Mouse (Mus musculus): ENCODE results near the gene Olfr605.
"Not testable (repeated sequence)": the region's sequence is repeated elsewhere in the genome, so short reads cannot be mapped to it uniquely, and the experiment has no call there.

Gene Olfr605

DNA sequence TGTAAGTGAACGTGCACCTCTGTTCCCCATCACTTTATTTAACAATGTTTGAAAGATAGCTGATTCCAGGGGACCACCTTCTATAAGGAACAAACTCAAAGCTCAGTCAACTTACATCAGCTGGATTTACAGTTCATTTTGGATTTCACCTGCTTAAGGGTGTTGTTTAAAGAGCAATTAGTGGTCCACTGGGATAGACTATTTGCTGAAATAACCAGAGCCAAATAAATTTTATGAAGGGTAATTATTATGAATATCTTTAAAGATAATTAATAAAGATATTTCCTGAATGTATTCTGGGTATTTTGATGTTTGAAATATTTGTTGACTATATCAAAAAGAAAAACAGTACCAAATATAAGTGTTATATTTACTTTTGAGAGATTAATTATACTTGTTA is at the start of gene Olfr605:
Gene Olfr605, minus strand, starts transcription at position 101 of the 400 bp plus-strand sequence.
- in situ Hi-C loops (cut with MboI, MseI) = no loop called here

DNA sequence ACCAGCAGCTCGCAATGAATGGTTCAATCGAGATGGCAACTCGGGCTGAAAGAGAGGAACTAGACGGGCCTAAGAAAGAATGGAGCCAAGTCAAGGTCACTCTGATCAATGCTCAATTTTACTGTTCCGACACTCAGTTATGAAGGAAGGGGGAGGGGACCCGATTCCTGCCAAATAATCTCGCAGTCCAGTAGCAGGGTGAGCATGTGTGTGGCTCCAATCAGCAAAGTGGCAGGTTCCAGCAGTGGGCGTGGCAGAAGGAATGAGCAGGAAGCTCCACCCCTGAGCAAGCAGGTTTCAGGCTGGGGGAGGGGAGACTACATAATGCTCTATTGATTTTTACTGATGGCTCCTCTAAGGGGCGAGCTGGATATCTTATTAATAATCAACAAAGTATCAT is 31.9 kb upstream of the Olfr605 start:
- in situ Hi-C loops (cut with MboI, MseI) = loop anchor here (10.0 kb wide), 1 partner anchor 112 kb away; the partner anchor contains the start of gene Olfr601

DNA sequence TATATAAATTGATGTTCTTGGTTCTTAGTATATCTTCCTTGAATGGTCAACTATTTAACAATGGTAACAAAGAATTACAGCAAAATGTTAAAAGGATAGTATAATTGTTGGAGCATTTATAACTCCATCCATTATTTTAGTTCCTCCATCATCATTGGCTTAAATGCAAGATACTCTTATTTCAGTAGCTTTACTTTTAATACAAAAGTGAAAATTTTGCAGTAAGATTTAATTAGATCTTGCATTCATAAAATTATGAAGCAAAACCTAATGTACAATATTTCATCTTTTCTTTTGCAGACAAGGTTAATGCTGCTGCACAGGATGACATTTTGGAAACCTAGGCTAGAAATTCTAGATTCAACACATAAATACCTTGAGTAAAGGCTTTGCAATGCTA is 24.3 kb upstream of the Olfr605 start, which contains the start of gene Olfr608:
Gene Olfr608, plus strand, starts transcription at position 301 of the 400 bp plus-strand sequence.
- in situ Hi-C loops (cut with MboI, MseI) = no loop called here

DNA sequence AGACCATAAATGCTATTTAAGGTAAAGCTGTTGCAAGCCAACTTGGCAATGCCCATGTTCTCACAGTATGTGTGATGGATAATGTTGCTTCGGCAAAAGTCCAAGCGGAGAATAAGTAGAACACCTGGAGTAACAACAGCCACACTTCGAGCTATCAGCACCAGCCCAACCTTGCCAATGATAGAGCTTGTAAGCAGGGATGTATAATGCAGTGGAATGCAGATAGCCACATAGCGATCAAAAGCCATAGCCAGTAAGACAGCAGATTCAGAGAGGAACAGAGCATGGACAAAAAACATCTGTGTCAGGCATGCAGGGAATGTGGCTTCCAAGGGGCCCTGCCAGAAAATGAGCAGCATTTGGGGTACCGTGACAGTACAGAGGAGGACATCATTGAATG is 15.4 kb upstream of the Olfr605 start:
- in situ Hi-C loops (cut with MboI, MseI) = no loop called here

DNA sequence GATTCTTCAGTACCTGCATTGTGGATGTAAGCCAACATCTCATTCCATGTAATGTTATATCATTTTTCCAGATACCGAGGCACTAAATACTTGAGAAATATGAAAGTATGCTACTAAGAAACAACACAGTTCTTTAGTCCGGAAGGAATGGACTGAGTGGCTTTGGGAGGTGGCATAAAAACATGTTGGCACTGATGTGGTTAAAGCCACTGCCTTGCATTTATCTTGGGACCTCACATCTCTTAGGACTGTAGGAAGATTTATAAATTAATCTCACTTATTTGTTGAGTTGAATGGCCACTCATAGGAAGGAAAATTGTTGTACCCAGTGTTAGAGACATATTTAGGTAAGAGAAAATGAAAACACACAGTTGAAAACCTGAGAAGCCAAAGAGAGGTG is 3.5 kb upstream of the Olfr605 start, which contains the start of gene Olfr606:
Gene Olfr606, plus strand, starts transcription at position 301 of the 400 bp plus-strand sequence.
- in situ Hi-C loops (cut with MboI, MseI) = no loop called here

DNA sequence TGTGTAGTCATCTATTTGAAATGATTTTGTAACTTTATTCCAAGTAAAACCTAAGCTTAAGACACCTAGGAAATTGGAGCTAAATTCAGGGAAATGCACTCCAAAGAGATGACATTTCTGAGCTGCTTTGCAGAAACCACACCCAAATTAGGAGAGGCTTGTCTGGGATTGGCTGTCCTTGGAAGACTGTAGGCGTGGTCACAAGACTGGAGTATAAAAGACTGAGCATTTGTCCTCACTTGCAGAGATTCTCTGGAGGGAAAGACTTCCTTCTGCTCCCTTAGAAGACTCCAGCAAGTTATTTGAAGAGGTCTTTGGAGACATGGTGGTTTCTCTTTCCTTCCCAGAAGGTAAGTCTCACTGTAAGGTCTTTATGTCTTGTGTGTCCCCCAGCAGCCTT is 30.5 kb downstream of the Olfr605 start, which contains the start of gene Usp17lc:
Gene Usp17lc, plus strand, starts transcription at position 301 of the 400 bp plus-strand sequence.
- in situ Hi-C loops (cut with MboI, MseI) = loop anchor here (5.0 kb wide), 1 partner anchor 162 kb away; the partner anchor contains the start of gene Usp17ld

DNA sequence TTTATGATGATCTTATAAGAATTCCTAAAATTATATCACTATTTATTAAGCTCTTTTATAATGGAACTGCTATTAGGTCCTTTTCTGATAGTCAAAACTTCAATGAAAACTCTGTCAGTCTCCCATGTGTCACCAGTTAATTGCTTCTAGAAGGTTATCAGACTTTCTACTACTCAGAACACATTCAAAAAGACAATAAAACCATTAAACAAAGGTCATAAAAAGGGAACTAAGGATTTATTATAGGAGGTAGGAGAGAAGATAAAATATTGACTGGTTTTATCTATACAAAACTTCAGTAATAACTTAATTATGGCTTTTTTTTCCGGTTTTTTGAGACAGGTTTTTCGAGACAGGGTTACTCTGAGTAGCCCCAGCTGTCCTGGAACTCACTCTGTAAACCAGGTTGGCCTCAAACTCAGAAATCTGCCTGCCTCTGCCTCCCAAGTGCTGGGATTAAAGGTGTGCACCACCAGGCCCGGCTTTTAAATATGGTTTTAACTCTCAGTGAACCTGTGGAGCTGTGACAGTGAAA is 38.7 kb downstream of the Olfr605 start:
- in situ Hi-C loops (cut with MboI, MseI) = not testable (repeated sequence)

DNA sequence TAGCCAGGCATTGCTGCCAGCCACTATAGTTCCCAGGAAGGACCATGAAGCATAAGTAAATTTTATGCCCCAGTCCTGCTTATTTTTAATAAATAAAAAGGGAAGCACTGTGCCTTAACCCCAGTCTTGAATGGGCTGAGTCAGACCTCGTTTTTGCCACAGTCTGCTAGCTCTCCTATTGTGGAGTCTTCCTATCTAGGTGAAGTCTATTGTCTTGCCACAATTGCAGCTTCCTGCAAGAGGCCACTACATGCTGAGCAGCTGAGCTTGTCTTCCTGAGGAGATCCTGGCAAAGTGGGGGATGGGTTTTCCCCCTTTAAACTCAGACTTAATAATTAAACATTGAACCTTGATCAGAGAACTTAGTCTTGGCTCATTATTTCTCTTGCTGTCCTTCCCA is 46.3 kb downstream of the Olfr605 start:
- in situ Hi-C loops (cut with MboI, MseI) = no loop called here

DNA sequence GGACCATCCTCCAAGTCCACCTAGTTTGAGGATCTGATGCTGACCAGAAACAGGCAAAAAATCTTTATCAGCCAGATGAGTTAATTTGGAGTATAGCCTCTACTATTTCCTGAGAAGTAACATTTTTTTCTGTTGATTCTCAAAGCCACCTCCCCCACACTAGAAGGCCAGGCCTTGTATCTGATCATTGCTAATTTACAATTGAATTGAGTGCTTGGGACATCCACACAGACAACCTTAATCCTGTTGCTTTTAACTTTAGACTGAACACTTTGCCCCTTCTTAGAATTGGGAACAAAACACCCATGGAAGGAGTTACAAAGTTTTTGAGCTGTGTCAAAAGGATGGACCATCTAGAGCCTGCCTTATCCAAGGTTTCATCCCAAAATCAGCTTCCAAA is 47.5 kb downstream of the Olfr605 start:
- in situ Hi-C loops (cut with MboI, MseI) = no loop called here

Data from T-helper 1 cell (primary cell).